Mouse (Mus musculus): ENCODE data around the gene Wbp11.

GRCm38 (mm10) chr6:136821086-136821485 lies 6.9 kb downstream of the Wbp11 start:
- TF ChIP-seq CTCF (IDR thresholded peaks at IDR 0.05; ENCODE audit: low read depth) (no peak), EP300 (optimal IDR thresholded peaks at IDR 0.05) (no peak)

Data from stomach, postnatal 0 days (tissue).